Mouse (Mus musculus) forebrain, postnatal 0 days (tissue): Measurements from ENCODE around the gene Tmem51. TPM values are rescaled to one million over a fixed set of nuclear protein-coding genes. Genes with fewer than 3 reads are reported as not detected.

Source experiments
- ATAC-seq: fragments of 200-750 bp; cut with Nextera tagmentation; 2 replicates; pipeline ENCODE4 v1.8.0; 2017; ENCODE audit warnings: mild to moderate bottlenecking, moderate library complexity
- DNase-seq: peaks from one replicate; pipeline ENCODE4 v3.0.0-alpha.2; 2015
- H3K27ac ChIP-seq: fragments of 300-500 bp; sonication (generic); 2 replicates; pipeline ENCODE4 v1.5.1; 2014; ENCODE audit warnings: low read depth, mild to moderate bottlenecking, antibody characterized with exemption, low read length, moderate library complexity, mixed read lengths
- H3K27me3 ChIP-seq: fragments of 300-500 bp; sonication (generic); 2 replicates; pipeline ENCODE4 v1.6.1; 2014; ENCODE audit warnings: mild to moderate bottlenecking, low read length, mixed read lengths; ENCODE audit not compliant: insufficient read depth
- H3K36me3 ChIP-seq: fragments of 300-500 bp; sonication (generic); 2 replicates; pipeline ENCODE4 v1.6.1; 2014; ENCODE audit warnings: mild to moderate bottlenecking, moderate library complexity; ENCODE audit not compliant: insufficient read depth
- H3K4me1 ChIP-seq: fragments of 300-500 bp; sonication (generic); 2 replicates; pipeline ENCODE4 v1.6.1; 2014; ENCODE audit warnings: antibody characterized with exemption; ENCODE audit not compliant: insufficient read depth
- H3K4me2 ChIP-seq: fragments of 300-500 bp; sonication (generic); 2 replicates; pipeline ENCODE4 v1.6.1; 2014; ENCODE audit warnings: low read depth, mild to moderate bottlenecking, moderate library complexity
- H3K4me3 ChIP-seq: fragments of 300-500 bp; sonication (generic); 2 replicates; pipeline ENCODE4 v1.5.1; 2014; ENCODE audit warnings: low read depth, low read length, mixed read lengths
- H3K9ac ChIP-seq: fragments of 300-500 bp; sonication (generic); 2 replicates; pipeline ENCODE4 v1.6.1; 2014; ENCODE audit warnings: mild to moderate bottlenecking
- H3K9me3 ChIP-seq: fragments of 300-500 bp; sonication (generic); 2 replicates; pipeline ENCODE4 v1.6.1; 2016; ENCODE audit warnings: low read length
- CTCF ChIP-seq: sonication (generic); IDR thresholded peaks from 2 replicates; pipeline ENCODE4 v1.5.1; 2016; ENCODE audit warnings: antibody characterized with exemption, control low read depth, low read depth
- WGBS: fragments of 180-500 bp; shearing (Covaris S2); extraction: QIAGEN DNeasy Blood & Tissue Kit; methylation state at CpG from one replicate; pipeline ENCODE4 v1.1.7; 2014; 5-methylcytosine and 5-hydroxymethylcytosine counted together
- polyA plus RNA-seq: library from polyadenylated mRNA; unstranded; fragments of >200 nt; fragmentation: Nextera tagmentation; extraction: Ambion mirVana; gene quantifications from 2 replicates; pipeline ENCODE4 v1.2.1, GENCODE M21; 2015
- total RNA-seq: library from RNA; depleted of rRNA; stranded (reverse); fragments of >200 nt; gene quantifications from 2 replicates; pipeline ENCODE4 v1.2.3, GENCODE M21; 2014; rRNA removed

The Tmem51 gene
- total and polyA plus RNA-seq, 2 experiments from 2014 or later, result 3.5 to 7.4 TPM

- no peaks in the 10 kb centered on the region for H3K27me3 ChIP-seq
- ATAC-seq (no peak), DNase-seq (peak; percentile 53)
- H3K4me3 ChIP-seq, result no peak overlapping the region
- H3K9me3 ChIP-seq, result no peaks in the 10 kb centered on the region
- no peak overlapping the region for H3K4me2 ChIP-seq
- WGBS, result 43% methylated on average over 3 of the region's 3 CpGs
- TF ChIP-seq CTCF, result peak; percentile 57
- no peak overlapping the region for H3K27ac ChIP-seq
- no peaks in the 10 kb centered on the region for H3K4me1 ChIP-seq
- H3K9ac ChIP-seq, result no peak overlapping the region
- H3K36me3 ChIP-seq, result no peaks in the 10 kb centered on the region
Measured at GRCm38 (mm10) chr4:141983689-141984088, 100.4 kb downstream of the Tmem51 start.

- Histone ChIP-seq H3K36me3 (no peaks in the 10 kb centered on the region), H3K4me1 (no peaks in the 10 kb centered on the region), H3K27ac (no peak overlapping the region), H3K27me3 (no peaks in the 10 kb centered on the region), H3K9me3 (no peaks in the 10 kb centered on the region), H3K9ac (no peak overlapping the region), H3K4me3 (no peak overlapping the region), H3K4me2 (no peak overlapping the region)
- DNase-seq (no peak), ATAC-seq (no peak)
- 76% methylated on average over 3 of the region's 3 CpGs for WGBS
- no peak for TF ChIP-seq CTCF
Measured at GRCm38 (mm10) chr4:141981475-141981874, 102.6 kb downstream of the Tmem51 start.

Other genes starting within 250 kb of the Tmem51 start
- not detected in 2 replicates for gene Ctrc, start 237.9 kb downstream of the Tmem51 start, total RNA-seq
- not detected in 2 replicates for gene Ctrc, start 237.9 kb downstream of the Tmem51 start, polyA plus RNA-seq
- gene Efhd2, start 209.4 kb downstream of the Tmem51 start, total RNA-seq, result 24.2 and 30.7 TPM in 2 replicates
- 49.7 and 52.2 TPM in 2 replicates for gene Efhd2, start 209.4 kb downstream of the Tmem51 start, polyA plus RNA-seq
- gene Fhad1, start 69.2 kb downstream of the Tmem51 start, total RNA-seq, result 2.0 and 3.9 TPM in 2 replicates
- gene Fhad1, start 69.2 kb downstream of the Tmem51 start, polyA plus RNA-seq, result 3.5 and 4.6 TPM in 2 replicates
- 48.4 and 56.4 TPM in 2 replicates for gene Kazn, start 155.1 kb upstream of the Tmem51 start, total RNA-seq
- 15.1 and 18.7 TPM in 2 replicates for gene Kazn, start 155.1 kb upstream of the Tmem51 start, polyA plus RNA-seq